Mouse (Mus musculus) heart, postnatal 0 days (tissue): ENCODE measurements around the gene Reln.

ENCODE experiments used
- CTCF ChIP-seq: IDR thresholded peaks from 2 replicates; pipeline ENCODE4 v1.5.1; 2016; ENCODE audit warnings: antibody characterized with exemption, control low read depth, low read depth
- EP300 ChIP-seq: IDR thresholded peaks from 2 replicates; pipeline ENCODE4 v1.6.1; 2016; ENCODE audit warnings: antibody characterized with exemption, low read depth

GRCm38 (mm10) chr5:22118456-22118855, 226.0 kb downstream of the Reln start:
- no peak for TF ChIP-seq EP300
- no peak for TF ChIP-seq CTCF
